Mouse (Mus musculus): ENCODE data around the gene Man2a2.

GRCm38 (mm10) chr7:80419278-80419677, 48.1 kb upstream of the Man2a2 start:
- TF ChIP-seq CTCF (conservative IDR thresholded peaks at IDR 0.05 in 1 of 2, IDR thresholded peaks at IDR 0.05 in 1 of 2; ENCODE audit: low read depth in 2 of 2, low read length in 2 of 2) (no peak), MAX (IDR thresholded peaks at IDR 0.05; ENCODE audit: low read length) (no peak), SIN3A (IDR thresholded peaks at IDR 0.05; ENCODE audit: low read length) (no peak), EP300 (IDR thresholded peaks at IDR 0.05; ENCODE audit: low read length) (no peak), MAFK (IDR thresholded peaks at IDR 0.05; ENCODE audit: insufficient replicate concordance, low read length) (no peak), POLR2A (IDR thresholded peaks at IDR 0.05; ENCODE audit: low read depth, low read length) (no peak), ELF1 (IDR thresholded peaks at IDR 0.05; ENCODE audit: low read depth, low read length) (no peak), ZC3H11A (IDR thresholded peaks at IDR 0.05; ENCODE audit: low read depth, low read length) (no peak), KAT2A (IDR thresholded peaks at IDR 0.05; ENCODE audit: insufficient replicate concordance, low read length) (no peak), TCF12 (IDR thresholded peaks at IDR 0.05; ENCODE audit: low read depth, low read length) (no peak), POLR2AphosphoS2 (IDR thresholded peaks at IDR 0.05; ENCODE audit: low read depth, low read length) (no peak), MAZ (IDR thresholded peaks at IDR 0.05; ENCODE audit: low read depth, low read length) (no peak), ZKSCAN1 (IDR thresholded peaks at IDR 0.05; ENCODE audit: borderline replicate concordance, low read depth, low read length) (no peak), HCFC1 (IDR thresholded peaks at IDR 0.05; ENCODE audit: low read depth, low read length) (no peak)
